Mouse (Mus musculus): ENCODE measurements at regions not wholly inside any gene's neighbourhood (a gene's known extent, or its start where the extent isn't known, plus 50 kb on each side); places are given as distances from the start of the nearest gene placed in this dataset.

DNA sequence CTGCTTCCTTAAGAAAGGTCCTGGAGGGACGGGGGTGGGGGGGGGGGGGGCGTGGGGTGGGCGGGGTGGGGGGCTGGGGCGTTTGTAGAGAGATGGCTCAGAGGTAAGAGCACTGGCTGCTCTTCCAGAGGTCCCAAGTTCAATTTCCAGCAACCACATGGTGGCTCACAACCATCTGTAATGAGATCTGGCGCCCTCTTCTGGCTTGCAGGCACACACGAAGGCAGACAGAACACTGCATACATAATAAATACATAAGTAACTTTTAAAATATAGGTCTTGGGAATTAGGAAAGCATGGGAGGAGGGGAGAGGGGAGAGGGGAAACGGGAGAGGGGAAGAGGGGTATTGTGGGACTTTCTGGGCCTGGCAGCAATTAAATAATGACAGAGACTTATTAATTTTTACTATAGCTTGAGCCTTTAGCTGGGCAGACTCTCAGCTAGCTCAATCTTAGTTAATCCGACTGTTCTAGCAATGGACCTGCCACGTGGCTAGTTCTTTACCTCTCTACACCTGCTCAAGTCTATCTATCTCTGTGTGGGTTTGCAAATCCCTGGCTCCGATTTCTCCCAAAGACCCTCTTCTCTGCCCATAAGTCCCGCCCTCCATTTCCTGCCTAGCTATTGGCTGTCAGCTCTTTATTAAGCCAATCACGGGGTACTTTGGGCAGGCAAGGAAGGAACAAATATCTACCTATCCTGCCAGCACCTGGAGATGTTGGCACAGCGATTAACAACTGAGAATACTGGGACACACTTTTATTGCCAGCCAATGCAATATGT, 64.1 kb upstream of the Rpl34 start:
- ATAC-seq (ENCODE audit: extremely low read depth, insufficient number of reproducible peaks, low FRiP score, low TSS enrichment): no peak
- H3K36me3 ChIP-seq: no peaks in the 10 kb centered on the region
- no peak overlapping the region for H3K9ac ChIP-seq
- H3K4me2 ChIP-seq: no peak overlapping the region
- 34% methylated on average over 11 of the region's 13 CpGs for WGBS
- H3K4me3 ChIP-seq: no peak overlapping the region
- no peaks in the 10 kb centered on the region for H3K27me3 ChIP-seq (replicated peaks)
- no peaks in the 10 kb centered on the region for H3K9me3 ChIP-seq
- no peak overlapping the region for H3K27ac ChIP-seq (replicated peaks)
- peaks cover 12% of the 10 kb centered on the region; the same call in 1 of the 2 replicates for H3K4me1 ChIP-seq

GRCm38 (mm10) chr3:130780706-130781240, 50.6 kb upstream of the Rpl34 start:
- H3K36me3 ChIP-seq: no peaks in the 10 kb centered on the region
- H3K27me3 ChIP-seq (replicated peaks): no peaks in the 10 kb centered on the region
- no peak for ATAC-seq (ENCODE audit: extremely low read depth, insufficient number of reproducible peaks, low FRiP score, low TSS enrichment)
- H3K4me3 ChIP-seq: no peak overlapping the region
- H3K4me2 ChIP-seq: no peak overlapping the region
- H3K27ac ChIP-seq (replicated peaks): no peak overlapping the region
- H3K4me1 ChIP-seq: no peaks in the 10 kb centered on the region
- no peak overlapping the region for H3K9ac ChIP-seq
- WGBS: 66% methylated on average over 11 of the region's 11 CpGs
- no peaks in the 10 kb centered on the region for H3K9me3 ChIP-seq
